Mouse (Mus musculus): ENCODE results near the gene Ect2.
A peak's percentile ranks its signal among the peaks of the same experiment; 100 is the strongest.

Gene Ect2

DNA sequence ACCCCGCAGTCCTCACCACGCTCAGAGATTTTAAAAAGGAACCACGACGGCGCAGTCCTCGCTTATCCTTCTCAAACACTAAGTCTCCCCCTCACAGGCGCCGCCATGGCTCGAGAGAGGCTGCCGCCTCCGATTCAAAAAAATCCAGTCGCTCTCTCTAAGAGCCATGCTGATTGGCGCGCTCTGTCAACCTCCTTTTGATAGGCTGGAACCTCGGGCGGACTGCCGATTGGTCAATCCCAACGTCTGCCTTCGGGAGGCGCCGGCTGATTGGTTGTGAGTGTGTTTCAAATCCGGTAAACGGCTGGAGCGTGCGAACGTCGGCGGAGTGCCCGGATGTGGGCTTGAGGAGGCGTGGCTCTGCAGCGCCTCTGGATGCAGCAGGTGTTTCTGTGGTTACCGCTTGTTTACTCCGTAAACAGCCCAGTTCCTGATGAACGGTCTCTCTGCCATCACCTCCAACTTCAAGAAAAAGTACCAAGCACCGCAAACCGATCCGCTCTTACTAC is at the start of gene Ect2:
Gene Ect2, minus strand, starts transcription at position 178 of the 509 bp plus-strand sequence.
- DNase-seq (ENCODE audit: low spot score in 2 of 2) = peak; percentile 99

- no peak for DNase-seq (ENCODE audit: low spot score in 2 of 2)
Observed at GRCm38 (mm10) chr3:27201728-27202411, 48.2 kb upstream of the Ect2 start.

DNA sequence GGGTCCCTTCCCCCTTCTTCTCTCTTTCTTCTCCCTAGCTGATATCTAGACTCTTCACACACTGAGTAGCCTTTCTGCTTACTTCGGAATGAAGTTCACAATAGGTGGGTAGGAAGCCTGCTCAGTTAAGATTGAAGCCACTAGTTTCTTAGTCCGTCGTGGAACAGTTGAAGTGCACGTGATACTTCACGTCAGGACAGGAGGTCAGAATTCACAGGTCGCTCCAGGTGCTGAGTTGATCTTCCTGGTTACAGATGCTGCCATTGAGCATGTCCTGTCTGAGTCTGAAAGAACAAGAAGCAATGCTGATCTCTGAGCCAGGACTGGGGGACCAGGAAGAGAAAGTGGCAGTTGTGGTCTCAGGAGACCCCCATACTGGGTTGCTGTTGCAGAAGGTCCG is 45.4 kb upstream of the Ect2 start:
- DNase-seq (ENCODE audit: low spot score in 2 of 2) = no peak

GRCm38 (mm10) chr3:27197816-27198215 is 44.1 kb upstream of the Ect2 start:
- no peak for DNase-seq (ENCODE audit: low spot score in 2 of 2)

GRCm38 (mm10) chr3:27196529-27196928 is 42.9 kb upstream of the Ect2 start:
- no peak for DNase-seq (ENCODE audit: low spot score in 2 of 2)

GRCm38 (mm10) chr3:27195573-27196227 is 42.0 kb upstream of the Ect2 start:
- DNase-seq (ENCODE audit: low spot score in 2 of 2) = no peak

DNA sequence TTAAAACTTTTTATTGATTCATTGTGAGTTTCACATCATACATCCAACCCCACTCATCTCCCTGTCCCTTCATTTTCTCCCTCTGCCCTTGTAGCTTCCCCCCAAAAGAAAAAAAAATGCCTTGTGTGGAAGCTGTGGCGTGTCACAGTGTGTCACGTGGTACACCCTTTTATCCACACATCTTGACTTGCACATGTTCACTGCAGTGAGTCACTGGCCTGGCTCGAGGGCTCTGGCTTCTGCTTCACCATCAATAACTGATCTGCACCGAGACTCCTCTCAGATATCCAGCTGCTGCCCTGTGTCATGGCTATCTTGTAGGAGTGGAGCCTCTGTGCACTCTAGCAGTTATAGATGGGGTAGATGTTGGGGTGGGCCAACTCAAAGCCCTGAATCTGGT is 41.5 kb upstream of the Ect2 start:
- no peak for DNase-seq (ENCODE audit: low spot score in 2 of 2)

DNA sequence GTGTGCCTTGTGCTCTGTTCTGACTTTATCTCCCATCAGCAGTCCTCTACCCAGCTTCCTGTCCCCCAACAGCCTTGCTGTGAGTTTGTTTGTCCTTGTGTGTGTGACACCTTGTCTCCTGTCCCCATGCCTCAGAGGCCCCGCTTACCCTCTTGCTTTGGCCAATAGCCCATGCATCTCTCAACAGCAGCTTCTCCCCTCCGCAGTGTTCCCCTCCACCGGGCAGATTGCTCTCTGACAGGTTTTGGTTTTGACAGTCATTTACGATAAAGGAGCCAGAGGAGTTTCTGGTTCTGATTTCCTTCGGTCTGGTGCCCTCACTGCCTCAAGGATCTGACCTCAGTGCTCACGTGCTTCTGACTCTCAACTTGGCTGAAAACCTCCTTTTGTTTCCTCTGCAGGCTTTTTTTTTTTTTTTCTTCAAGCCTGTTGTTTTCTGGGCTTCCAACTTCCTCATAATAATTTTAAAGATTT is 40.2 kb upstream of the Ect2 start:
- peak; percentile 58 to 60 for DNase-seq (ENCODE audit: low spot score in 2 of 2)

- no peak for DNase-seq (ENCODE audit: low spot score in 2 of 2)
Observed at GRCm38 (mm10) chr3:27191856-27192255, 38.2 kb upstream of the Ect2 start.

DNA sequence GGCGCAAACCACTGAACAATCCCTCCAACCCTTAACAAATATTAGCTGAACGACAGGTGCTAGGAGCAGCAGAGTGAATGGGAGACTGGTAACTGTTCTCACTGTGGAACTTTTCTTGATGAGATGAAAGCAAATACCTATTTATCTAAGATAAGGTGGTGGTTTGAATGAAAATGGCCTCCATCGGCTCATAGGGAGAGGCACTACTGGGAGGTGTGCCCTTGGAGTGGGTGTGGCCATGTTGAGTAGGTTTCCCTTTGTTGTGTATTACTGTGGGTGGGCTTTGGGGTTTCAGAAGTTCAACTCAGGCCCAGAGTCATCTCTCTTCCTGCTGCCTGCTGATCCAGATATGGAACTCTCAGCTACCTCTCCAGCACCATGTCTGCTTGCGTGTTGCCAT is 37.2 kb upstream of the Ect2 start:
- no peak for DNase-seq (ENCODE audit: low spot score in 2 of 2)

DNA sequence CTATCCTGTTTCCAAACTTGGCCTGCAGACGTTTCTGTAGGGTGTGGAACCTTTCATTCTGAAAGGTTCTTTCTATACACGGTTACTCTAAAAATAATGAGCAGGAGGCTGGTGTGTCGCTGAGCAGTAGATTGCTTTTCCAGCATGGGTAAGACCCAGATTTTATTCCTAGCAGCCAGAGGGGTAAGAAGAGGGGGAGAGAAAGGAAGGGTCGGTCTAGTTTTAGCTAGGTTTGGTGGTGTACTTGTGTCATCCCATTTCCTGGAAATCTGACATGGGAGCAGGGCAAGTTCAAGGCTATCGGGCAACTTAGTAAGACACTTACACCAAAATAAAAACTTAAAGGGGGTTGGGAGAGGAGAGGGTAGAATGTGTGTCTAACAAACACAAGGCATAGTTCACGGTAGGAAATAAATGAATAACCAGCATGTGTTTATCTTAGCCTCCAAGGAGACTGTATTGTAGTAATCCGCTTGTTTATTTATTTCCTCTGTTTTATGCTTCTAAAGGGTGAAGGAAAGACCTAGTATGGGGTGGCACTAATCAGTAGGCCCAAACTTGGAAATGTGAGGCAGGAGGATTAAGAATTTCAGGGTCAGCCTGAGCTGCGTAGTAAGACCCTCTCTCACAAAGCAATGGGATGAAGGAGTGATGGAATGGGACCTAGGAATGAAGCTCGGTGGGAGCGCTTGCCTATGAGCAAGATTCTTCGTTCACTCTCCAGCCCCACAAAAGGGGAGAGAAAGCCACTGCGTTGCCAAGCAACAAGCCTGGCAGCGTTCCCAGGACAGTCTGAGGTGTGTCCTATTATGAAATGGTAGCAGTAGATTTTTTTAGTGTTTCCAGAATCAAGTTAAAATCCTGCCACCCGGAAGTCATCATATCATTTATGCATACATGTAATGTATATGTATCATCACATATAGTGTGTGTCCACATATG is 35.9 kb upstream of the Ect2 start:
- DNase-seq (ENCODE audit: low spot score in 2 of 2) = peak; percentile 45 to 72

GRCm38 (mm10) chr3:27188386-27188785 is 34.7 kb upstream of the Ect2 start:
- no peak for DNase-seq (ENCODE audit: low spot score in 2 of 2)

- DNase-seq (ENCODE audit: low spot score in 2 of 2) = peak; percentile 24 to 30
Observed at GRCm38 (mm10) chr3:27183601-27184175, 30.0 kb upstream of the Ect2 start.

- DNase-seq (ENCODE audit: low spot score in 2 of 2) = peak; percentile 94 to 95
Observed at GRCm38 (mm10) chr3:27182733-27183600, 29.3 kb upstream of the Ect2 start, which contains the start of gene Nceh1. Nceh1 (plus strand) TSS chr3:27182965.

GRCm38 (mm10) chr3:27179711-27180110 is 26.0 kb upstream of the Ect2 start:
- DNase-seq (ENCODE audit: low spot score in 2 of 2) = no peak

- DNase-seq (ENCODE audit: low spot score in 2 of 2) = no peak
Observed at GRCm38 (mm10) chr3:27170257-27170656, 16.6 kb upstream of the Ect2 start.

GRCm38 (mm10) chr3:27165481-27166065 is 11.9 kb upstream of the Ect2 start:
- DNase-seq (ENCODE audit: low spot score in 2 of 2) = no peak

GRCm38 (mm10) chr3:27162410-27162804 is 8.7 kb upstream of the Ect2 start:
- DNase-seq (ENCODE audit: low spot score in 2 of 2) = no peak

GRCm38 (mm10) chr3:27161645-27162409 is 8.1 kb upstream of the Ect2 start:
- DNase-seq (ENCODE audit: low spot score in 2 of 2) = no peak
